Mouse (Mus musculus): ENCODE results near the gene Ptgds.

Gene Ptgds

DNA sequence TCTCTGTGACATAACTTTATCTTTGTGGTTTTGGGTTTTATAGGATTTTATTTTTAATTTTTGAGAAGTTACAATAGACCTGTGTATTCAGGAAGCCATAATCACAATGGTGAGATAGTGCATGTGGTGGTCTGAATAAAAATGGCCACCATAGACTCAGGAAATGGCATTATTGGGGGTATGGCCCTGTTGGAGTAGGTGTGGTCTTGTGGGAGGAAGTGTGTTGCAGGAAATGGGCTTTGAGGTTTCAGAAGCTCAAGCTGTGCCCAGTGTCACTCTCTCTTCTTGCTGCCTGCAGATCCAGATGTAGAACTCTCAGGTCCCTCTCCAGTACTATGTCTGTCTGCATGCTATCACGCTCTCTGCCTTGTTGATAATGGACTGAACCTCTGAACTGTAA is 10.7 kb upstream of the Ptgds start:
- no peak for DNase-seq (ENCODE audit: low read depth, low spot score)

DNA sequence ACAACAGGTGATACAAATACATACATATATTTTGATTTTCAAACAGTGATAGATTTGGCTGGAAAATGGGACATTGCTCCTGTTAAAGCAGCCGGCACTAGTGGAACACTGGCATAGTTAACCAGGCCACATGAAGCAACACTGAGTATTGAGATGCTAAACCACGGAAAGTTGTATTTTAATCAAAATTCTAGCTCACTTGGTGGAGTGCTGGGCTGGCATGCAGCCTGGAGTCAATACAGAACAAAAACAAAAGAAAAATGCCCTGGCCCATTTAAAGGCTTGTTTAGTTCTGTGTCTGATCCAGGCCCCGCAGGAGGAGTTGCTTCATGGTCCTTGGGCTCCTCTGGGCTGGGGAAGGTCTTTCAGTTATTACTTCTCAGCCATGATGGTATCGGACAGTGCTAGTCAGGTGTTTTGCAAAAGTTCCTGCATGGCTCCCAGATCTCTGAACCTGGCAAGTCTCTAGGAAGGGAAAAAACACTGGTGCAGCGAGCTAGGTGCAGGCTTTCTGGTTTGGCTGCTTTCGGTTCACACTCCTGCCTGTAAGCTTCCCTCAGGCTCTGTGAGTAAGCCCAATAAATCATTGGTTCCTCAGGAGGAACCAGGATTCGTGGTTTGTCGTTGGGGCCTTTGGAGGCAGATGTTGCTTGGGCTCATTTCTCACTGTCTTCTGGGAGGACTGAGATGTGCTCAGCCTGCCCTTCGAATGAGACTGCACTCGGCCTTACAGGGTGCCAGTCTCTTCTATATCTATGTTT is 9.9 kb upstream of the Ptgds start:
- no peak for DNase-seq (ENCODE audit: low read depth, low spot score)

DNA sequence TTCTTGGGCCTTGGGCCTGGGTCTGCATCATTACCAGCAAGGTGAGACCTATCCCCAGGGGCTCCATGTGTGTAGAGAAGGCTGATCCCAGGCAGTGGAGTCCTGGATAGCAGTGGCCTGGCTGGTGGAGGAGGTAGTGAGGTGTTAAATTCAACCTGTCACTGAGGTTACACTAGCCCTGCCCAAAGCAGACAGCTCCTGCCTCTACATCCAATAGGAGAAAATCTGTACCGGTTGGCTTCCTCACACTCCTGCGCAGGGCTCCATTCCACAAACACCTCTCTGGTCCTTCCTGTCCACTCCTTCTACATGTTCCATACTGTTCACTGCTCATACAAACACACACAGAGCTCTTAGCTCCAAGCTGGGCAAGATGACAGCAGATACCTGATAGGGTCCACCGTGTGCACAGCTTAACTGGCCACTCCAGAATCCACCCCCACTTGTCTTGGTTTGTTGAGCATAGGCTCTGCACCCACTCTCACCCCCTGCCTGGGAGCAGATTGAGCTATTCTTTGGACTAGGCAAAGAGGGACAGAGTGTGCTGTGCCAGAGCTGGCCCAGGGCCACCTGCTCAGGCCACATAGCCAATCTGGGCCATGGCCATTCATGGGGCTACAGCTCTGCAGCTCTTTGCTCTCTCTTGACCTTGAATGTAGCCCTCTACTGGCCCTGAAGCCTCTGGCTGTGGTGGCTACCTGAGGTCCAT is 8.3 kb upstream of the Ptgds start:
- no peak for DNase-seq (ENCODE audit: low read depth, low spot score)

DNA sequence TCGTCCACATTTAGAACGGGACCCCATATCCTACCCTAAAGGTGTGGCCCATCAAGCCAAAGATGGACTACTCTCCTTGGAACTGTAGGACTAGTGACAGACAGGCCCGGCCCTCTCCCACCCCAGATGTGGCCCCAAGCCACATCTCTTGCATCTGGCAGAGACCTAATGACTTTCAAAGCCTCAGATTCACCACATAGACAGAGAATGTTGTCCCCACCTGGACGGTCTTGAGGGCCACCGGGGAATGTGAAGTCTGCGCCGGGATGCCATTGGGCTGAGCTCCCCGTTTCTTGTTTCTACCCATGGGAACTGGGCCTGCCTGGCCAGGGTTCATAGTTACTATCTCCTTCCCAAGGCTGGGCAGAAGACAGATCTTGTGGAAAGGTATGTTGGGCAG is 7.7 kb upstream of the Ptgds start:
- DNase-seq (ENCODE audit: low read depth, low spot score) = no peak

DNA sequence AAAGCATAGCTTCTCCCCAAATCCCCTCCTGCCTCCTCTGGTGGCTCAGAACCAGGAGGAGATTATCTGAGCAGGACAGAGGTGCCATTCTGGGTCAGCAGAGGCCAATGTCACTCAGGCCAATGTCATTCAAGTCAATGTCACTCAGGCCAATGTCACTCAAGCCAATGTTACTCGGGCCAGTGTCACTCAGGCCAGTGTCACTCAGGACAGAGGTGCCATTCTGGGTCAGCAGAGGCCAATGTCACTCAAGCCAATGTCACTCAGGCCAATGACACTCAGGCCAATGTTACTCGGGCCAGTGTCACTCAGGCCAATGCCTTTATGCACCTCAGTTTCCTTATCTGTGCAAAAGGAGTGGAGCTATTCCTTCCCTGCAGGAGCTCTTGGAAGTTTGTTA is 2.7 kb upstream of the Ptgds start:
- no peak for DNase-seq (ENCODE audit: low read depth, low spot score)

DNA sequence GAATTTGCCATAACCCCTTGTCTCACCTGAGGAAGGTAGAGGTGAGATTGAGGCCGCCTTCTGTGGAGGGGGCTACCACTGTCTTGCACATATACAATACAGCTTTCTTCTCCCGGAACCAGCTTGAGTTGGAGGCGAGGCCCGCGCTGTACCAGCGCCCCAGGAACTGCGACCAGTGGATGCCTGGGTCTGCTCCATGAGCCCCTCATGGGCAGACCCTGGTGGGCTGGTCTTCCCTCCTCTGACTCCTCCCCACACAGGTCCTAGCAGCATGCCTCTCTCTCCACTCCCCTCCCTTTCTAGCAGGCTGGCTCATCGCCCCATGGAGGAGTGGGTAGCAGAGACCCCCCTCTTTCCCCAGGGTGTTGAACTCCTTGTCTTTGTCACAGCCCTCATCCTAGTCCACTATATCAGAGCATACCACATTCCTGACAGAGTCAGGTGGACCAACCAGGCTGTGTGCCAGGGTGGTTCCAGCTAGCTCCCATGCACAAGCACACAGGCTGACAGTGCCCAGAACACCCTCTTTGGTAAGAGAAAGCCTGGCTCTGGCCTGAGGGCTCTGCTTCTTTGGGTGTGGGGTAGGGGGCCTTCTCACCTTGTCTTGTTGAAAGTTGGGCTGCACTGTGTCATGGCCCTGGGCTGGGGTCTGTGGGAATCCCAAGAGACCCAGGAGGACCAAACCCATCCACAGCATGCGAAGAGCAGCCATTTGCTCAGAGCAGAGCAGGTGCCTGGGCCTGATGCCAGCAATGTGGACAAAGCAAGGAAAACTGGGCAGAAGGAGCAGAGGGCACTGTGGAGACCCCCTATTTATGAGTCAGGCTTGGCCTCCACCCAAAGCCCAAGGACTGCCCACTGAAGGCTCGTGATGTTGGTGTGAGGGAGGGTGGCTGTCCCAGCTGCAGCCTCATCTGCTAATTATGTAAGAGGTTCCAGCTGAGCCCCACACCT is 607 bp downstream of the Ptgds start:
- DNase-seq (ENCODE audit: low read depth, low spot score) = no peak

DNA sequence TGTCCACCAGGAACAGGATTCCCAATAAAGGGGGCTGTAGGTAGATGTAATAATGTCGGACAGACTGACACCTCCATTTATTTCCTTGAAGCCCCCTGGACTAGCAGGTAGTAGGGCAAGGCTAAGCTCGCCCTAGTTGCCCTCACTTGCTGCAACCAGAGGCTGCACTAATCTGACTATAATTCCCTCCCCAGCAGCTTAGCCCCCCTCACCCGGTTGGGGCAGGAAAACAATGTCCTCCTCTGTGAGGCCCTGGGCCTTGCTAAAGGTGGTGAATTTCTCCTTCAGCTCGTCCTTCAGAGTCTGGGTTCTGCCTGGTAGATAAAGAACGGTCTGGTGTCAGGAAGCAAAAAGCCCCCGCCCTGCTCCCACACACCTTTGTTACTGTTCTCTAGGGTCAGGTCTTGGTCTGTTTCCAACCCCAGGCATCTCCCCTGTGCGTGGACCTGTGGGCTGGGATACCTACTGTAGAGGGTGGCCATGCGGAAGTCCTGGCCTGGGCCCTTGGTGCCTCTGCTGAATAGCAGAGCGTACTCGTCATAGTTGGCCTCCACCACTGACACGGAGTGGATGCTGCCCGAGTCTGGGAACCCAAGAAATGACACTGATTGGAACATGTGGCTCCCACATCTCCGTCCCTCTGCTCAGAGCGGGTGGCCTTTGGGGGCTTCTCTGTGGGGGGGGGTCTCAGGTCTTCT is 2.1 kb downstream of the Ptgds start:
- DNase-seq (ENCODE audit: low read depth, low spot score) = no peak

DNA sequence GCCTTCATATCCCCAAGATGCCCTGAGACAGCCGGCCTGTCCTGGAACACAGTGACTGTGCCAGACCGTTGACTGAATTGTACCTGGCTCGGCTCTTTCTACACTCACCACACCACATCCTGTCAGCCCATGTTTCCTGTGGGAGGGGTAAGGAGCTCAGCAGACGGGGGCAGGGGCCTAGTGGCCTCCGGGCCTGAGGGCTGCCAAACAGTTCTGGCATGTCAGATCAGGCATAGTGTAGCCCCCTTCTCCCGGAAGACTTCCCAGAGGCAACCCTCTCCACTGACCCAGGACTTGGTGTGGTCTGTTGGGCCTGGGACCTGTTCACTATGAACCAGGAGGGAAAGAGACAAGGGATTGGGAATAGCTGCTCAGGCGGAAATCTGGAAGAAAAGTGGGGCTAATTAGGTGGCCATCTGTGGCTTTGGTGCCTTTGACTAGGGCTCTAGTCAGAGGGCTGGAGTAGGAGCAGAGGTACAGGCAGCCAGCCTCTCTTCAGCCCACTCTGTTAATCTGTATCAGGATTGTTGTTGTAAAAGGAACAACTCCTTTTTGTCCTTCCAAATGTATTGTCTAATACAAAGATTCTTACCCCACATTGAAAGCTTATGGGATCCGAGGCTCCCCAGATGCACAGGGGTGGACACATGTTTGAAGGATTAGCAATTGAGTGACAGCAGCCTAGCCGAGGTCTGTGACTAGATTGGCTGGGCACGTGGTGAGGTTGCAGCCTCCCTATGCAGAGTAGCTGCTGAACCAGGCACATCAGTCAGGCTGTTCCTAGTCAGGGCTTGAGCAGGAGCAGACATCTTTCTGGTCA is 3.8 kb downstream of the Ptgds start:
- DNase-seq (ENCODE audit: low read depth, low spot score) = peak; percentile 84

DNA sequence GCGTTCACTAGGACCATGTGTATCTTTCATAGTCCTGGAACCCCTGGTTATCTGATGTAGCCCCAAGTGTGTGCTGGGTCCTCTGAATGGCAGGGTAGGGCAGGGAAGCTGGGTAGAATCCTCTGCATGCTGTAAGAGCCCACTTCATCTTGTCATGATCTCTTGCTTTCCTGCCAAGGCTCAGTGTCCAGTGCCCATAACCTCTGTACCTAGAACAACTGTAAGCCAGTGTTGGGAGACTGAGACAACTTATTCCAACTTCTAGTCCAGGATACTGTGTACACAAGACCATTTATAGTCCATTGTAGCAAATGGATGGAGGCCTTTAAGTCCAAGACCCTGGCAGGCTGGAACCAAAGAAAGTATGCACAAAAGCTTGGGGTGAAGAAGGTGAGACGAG is 4.6 kb downstream of the Ptgds start:
- DNase-seq (ENCODE audit: low read depth, low spot score) = no peak

DNA sequence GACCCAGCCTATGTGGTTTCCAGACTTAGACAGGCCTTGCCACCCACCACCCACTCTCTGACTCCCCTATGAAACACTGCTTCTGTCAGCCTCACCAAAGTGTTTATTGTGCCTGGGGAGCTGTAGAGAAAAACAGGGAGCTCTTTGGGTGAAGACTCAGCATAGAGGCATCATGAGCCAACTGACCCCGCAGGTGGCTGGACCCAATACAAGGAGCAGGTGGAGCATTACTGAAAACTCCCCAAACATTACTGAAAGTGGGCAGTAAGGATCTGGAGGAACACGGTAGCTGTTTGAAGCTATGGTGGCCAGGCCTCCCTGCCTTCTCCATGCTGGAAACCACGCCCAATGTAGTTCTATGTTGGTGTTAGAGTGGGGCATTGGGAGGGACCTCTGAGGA is 6.2 kb downstream of the Ptgds start:
- DNase-seq (ENCODE audit: low read depth, low spot score) = no peak

DNA sequence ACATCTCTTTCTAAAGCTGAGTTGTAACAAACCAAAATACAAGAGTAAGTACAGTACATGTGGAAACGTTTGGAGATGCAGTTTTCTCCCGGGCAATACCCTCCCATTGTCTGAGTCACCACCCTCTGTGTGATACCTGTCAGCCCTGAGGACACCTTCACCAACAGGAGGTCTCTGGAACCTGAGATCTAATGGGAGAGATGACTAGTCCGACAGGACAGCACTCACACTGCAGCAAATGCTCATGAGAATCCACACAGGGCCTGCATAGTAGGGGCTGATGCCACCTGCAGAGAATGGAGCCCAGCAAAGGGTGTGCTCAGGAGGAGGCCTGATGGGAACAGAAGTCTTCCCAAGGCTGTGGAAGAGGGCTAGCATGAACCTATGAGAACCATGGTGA is 8.4 kb downstream of the Ptgds start:
- no peak for DNase-seq (ENCODE audit: low read depth, low spot score)

DNA sequence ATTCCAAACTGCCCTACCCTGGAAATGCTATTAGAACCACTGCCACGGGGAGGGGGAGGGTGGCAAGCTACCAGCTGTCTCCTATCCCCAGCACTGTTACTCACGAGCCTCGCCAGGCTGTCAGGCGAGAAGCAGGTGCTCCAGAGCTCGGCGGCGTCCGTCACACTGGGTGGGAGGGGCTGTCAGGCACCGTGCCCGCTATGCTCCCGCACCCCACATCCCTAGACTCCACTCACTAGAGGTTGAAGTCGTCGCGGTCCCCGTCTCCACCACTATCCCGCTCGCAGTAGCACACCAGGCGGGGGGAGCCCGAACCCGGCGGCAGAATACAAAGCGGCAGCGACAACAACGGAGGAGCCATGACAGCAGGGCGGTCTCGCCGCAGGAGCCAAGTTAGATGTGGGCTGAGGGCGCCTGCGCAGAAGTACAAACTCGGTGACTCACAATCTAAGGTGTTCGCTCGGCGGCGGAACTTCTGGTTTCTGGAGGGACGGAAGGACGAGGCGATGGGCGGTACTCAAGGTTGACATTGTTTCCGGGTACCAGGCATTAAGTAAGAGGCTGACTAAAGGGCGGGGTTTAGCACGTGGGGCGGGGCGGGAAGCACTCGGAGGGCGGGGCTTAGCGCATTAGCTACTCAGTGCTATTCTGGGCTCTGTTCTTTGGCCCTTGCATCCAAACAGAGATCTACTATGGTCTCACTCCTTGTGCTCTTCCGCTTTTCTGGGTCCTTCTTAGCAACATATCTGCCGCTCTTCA is 9.1 kb downstream of the Ptgds start, which contains the start of gene Paxx:
TSS of gene Paxx (minus strand) at position 544 of the 759 bp plus-strand sequence.
- peak; percentile 99 for DNase-seq (ENCODE audit: low read depth, low spot score)

DNA sequence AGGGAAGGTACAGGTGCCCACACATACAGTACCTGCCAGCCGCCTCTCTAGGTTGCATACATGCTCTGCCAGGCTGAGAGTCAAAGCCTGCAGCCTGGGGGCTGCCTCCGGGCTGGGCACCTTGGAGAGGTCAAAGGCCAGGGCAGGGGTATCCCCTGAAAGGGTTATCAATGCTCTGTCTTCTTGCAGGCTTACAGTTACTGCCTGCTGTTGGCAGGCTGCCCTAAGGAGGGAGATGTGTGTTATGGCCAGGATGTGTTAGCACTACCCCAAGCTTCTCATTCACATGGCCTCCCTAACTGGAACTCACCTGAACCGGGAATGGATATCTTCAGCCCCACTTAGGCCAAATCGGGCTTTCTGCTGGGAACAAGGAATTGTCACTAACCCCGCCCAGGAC is 9.7 kb downstream of the Ptgds start:
- DNase-seq (ENCODE audit: low read depth, low spot score) = no peak

DNA sequence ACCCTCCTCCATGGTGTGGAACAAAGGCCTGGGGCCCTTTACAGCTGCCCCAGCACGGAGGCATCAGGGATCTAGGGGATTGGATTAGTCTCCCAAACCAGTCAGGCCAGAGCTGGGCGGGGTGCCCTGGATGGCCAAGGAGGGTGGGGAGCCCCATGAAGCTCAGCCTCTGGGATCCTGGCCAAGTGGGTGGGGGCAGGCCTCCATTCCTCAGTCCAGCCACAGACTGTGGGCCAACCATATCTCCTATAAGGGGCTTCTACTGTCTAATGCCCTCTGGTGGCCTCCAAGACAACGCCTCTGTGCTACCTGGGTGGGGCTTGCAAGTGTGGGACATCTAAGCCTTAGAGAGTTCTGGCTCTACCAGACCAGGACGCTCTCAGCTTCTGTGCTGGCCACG is 10.9 kb downstream of the Ptgds start:
- no peak for DNase-seq (ENCODE audit: low read depth, low spot score)

DNA sequence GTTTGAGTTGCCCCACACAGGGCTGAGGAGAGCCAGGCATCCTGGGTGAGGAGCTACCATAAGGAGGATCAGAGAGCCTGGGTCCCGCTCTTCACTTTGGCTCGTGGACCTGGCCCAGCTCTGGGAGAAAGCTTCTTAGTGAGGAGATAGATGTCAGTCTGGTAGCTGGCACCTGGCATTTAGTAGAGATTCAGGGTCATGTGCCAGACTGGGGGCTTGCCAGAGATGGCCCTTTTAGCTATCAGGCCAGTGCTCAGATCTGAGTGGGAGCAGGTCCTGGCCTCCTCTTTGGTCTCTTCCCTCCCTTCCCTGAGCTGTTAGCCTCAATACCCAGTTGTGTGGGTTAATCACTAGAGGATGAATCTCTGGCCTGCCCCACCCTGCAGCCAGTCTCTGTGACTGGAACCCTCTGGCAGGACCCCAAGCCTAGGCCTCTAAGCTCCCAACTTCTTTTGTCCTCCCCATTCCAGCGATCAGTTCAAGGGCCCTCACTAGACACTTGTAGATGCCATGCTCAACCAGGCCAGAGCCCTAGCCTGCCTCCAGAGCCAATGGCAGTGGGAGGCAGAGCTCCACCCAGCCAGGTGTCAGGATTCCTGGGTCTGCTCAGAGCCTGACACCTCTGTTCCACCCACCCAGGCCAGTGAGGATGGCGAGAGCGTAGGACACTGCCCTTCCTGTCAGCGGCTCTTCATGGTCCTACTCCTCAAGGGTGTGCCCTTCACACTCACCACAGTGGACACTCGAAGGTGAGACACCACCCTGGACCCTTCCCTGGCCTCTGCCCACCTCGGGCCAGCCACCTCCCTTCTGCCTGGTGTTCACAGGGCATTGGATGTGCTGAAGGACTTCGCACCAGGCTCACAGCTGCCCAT is 12.6 kb downstream of the Ptgds start:
- no peak for DNase-seq (ENCODE audit: low read depth, low spot score)

DNA sequence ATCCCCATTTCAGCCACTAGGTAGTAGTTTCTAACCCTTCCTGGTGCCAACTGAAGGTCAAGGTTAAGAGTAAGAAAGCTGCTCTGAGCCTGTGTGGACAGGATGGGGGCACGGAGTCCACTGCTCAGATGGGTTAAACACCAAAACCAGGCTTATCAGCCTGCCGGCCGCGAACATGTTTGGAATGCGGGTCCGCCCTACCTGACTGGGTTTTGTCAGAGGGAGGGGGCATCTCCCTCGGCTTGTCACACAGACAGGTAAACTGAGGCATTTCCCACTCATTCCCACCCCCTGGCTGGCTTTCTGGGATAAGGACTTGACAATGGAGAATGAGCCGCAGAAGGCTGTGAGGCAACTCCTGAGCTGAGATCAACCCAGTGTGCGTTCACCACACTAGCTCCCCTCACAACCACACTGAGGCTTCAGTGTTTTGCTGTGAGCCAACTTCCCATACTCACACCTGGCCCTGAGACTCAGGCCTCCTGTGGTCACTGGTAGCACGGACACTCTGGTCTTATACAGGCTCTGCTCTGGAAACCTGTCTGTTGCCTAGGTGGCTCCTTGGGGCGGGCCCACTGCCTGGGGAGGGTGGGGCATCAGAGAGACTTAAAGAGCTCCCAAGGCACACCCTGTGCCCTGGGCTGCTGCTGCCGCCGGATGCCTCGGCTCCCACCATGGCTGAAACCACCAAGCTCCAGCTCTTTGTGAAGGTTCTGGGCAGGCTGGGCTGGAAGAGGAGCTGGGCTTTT is 13.5 kb downstream of the Ptgds start, which contains the start of gene Clic3:
TSS of gene Clic3 (plus strand) at position 634 of the 749 bp plus-strand sequence.
- DNase-seq (ENCODE audit: low read depth, low spot score) = no peak

DNA sequence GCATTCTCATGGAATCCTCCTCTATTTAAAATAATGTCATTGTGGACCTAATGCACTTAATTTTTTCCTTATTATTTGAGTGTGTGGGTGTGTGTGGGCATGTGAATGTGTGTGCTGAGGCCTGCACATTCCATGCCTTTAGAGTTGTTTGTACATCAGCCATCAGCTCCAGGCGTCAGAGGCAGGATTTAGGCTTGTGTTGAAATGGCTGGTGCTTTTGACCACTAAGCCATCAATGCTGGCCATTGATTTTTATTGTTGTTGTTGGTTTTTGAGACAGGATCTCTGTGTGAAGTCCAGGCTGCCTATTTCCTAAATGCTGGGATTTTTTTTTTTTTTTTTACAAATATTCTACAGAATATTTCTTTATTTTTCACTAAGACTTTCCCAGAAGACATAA is 16.9 kb downstream of the Ptgds start:
- DNase-seq (ENCODE audit: low read depth, low spot score) = no peak
